Mouse (Mus musculus): ENCODE results near the gene Zbtb17.

GRCm38 (mm10) chr4:141444451-141445327 is at the start of gene Zbtb17:
- TF ChIP-seq CTCF (IDR thresholded peaks at IDR 0.05; ENCODE audit: low read depth, low read length) (no peak), POLR2A (IDR thresholded peaks at IDR 0.05; ENCODE audit: borderline replicate concordance, low read depth, low read length) (no peak)
